Mouse (Mus musculus) frontal cortex, adult (tissue): ENCODE data around the gene Zc3h18.

Experiments used
- ATAC-seq: cut with Nextera tagmentation; 2 replicates; pipeline ENCODE4 v1.9.2; 2017; ENCODE audit warnings: mild to moderate bottlenecking, moderate library complexity, mixed read lengths; ENCODE audit not compliant: low TSS enrichment

The Zc3h18 gene

GRCm38 (mm10) chr8:122436146-122436545 is 59.7 kb downstream of the Zc3h18 start:
- ATAC-seq, result no peak

- no peak for ATAC-seq
These were observed 60.2 kb downstream of the Zc3h18 start for GRCm38 (mm10) chr8:122436586-122437125.

DNA sequence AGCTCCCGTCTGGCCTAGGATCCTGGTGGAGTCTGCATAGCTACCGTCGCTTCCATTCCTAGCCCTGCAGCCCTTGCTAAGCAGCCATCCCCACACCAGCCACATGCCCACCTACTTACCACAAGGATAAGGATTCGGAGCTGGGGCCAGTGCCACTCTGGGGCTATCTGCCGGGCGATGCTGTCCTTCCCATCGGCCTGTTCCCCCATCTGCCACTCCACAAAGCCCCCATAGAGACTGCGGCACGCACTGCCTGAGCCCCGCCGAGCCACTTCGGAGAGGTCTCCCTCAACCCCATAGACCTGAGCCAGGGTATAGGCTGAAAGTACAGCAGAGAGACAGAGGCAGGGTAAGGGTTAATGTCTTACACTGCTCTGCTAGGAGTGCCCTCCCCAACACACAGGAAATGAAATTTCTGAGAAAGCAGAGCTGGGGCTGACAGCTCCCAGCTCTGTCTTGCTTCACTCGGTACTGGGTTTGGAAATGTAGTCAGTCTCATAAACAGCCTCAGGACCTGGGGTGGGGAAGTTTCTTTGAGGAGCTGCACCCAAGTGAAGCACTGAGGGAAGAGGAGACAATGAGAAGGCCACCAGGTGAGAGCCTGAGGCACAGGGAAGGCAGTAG is 61.4 kb downstream of the Zc3h18 start:
- no peak for ATAC-seq

DNA sequence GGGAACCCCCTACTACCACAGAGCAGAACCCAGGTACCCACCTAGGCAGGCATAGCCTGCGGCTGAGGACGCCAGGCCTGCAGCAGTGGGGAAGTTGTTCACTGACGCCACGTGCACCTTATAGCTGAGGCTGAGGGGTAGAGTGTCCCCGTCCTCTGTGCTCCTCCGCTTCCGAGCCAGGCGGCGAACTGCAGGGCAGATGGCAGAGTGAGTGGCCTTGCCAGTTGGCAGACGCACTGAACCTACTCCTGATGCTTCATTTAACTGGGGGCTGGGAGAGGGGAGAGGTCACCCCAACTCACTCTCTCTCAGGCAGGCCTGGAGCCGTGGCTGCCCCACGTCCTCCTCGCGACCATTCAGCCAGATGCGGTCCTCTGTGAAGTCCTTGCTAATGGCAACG is 62.9 kb downstream of the Zc3h18 start:
- ATAC-seq, result no peak

DNA sequence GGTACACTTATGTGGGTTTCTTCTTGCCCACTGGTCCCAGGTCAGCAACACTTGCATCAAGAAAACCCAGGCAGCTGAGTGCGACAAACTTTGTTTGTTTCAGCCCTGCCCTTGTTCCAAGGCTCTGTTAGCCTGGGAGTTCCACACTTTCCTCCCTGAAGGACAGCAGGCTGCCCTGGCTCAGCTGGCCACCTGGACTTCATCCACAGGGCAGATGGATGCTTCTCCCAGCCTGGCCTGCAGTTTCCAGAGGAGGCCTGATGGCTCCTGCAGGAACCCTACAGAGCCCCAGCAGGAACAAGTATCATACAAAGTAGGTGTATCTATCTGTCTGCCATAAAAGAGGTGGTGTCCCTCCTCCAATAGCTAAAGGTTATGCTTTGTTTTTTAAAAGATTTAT is 64.9 kb downstream of the Zc3h18 start:
- ATAC-seq, result no peak

GRCm38 (mm10) chr8:122442356-122442755 is 65.9 kb downstream of the Zc3h18 start:
- no peak for ATAC-seq

GRCm38 (mm10) chr8:122442781-122443180 is 66.4 kb downstream of the Zc3h18 start:
- peak; percentile 3; the same call in 1 of the 2 replicates for ATAC-seq

DNA sequence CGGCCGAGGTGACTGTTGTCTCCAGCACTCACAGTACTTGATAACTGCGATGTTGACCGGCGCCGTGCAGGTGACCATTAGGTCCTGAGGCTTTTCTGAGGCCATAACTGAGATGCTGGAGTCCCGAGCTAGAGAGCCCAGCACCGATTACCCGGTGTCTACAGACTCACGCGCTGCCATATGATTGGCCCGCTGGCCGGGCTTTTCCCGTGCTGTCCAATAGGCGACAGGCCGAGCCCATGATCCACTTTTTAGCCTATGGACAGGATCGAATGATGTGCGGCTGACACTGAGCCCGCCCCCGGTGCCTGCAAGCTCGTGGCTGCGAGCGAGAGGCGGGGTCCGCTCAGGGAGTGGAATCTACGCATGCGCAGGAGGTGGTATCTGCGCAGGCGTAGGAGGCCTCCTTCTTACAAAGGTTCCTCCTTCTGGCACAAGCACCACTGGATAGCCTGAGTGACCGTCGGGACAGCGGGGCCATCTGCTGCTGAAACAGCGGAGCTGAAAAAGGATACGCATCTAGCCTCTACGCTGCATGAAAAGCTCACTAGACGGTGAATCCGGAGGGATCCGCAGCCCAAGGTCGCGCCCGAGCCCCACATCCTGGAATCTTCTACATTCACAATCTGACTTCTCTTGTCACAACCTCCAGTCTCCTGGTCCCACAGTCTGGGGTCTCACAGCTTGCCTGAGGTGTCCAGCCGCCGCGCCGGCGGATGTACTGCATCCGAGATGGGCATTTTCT is 67.0 kb downstream of the Zc3h18 start, which contains the start of gene Mvd:
Gene Mvd, minus strand, starts transcription at position 161 of the 745 bp plus-strand sequence.
- peak; percentile 94 for ATAC-seq

- peak; percentile 25 for ATAC-seq
These were observed 67.8 kb downstream of the Zc3h18 start for GRCm38 (mm10) chr8:122444058-122444748.

DNA sequence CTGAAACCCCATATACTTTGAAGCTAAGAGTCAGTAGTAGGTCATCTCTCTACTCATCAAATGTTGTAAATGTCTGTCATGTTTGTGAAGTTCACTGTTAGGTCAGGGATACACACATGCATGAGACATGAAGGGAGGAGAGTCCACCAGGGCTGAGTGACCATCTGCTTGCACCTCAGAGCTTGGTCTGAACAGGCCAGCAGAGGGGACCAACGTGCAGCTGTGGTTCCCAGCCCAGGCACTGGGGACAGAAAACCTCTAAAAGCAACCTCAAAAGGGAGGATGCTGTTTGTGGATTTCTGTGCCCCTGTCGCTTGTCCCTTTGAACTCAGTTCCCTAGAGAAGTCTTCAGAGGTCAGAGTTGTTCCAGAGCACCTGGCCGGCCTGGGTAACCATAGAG is 68.8 kb downstream of the Zc3h18 start:
- no peak for ATAC-seq

GRCm38 (mm10) chr8:122451161-122451703 is 74.8 kb downstream of the Zc3h18 start:
- peak; percentile 66; the same call in 1 of the 2 replicates for ATAC-seq

DNA sequence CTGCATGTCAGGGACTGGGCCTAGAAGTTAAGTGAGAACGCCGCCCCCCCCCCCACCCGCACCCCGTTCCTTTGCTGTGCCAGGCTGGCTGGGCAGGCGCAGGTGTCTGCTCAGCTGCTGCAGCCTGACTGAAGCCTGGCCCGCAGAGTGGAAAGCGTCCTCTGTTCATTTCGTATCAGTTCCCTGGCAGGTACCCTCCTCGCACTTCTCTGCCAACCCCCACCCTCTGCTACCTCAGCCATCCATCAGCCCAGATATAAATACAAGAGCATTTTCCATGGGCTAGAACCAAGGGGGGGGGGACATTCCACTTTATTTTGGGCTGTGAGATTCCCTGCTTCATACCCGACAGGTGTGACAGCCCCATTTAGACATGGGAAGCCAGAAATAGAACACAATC is 75.7 kb downstream of the Zc3h18 start:
- ATAC-seq, result no peak

DNA sequence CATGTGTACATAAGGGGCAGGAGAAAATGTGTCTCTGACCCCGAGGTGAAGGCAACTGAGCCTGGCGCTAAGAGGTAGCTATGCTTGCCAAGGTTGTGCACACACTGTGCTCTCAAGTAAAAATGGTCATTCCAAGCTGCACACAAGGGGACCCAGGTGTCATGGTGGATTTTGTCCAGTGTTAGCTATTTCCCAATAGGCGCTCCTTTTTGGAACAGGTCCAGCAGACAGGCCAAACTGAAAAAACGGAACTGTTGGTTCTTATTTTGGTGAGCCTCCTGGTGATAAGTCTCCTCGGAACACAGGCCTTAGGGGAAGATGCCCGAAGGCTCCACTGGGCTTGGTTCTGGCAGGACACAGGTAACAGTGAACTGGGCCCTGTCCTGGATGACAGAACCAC is 78.0 kb downstream of the Zc3h18 start:
- no peak for ATAC-seq

GRCm38 (mm10) chr8:122457171-122457570 is 80.8 kb downstream of the Zc3h18 start:
- ATAC-seq, result no peak

GRCm38 (mm10) chr8:122459218-122459900 is 83.0 kb downstream of the Zc3h18 start:
- no peak for ATAC-seq

GRCm38 (mm10) chr8:122459990-122460389 is 83.6 kb downstream of the Zc3h18 start:
- no peak for ATAC-seq

- ATAC-seq, result peak; percentile 7; the same call in 1 of the 2 replicates
These were observed 84.4 kb downstream of the Zc3h18 start, which contains the start of gene Snai3 for GRCm38 (mm10) chr8:122460524-122461472. TSS of gene Snai3 (minus strand) at chr8:122460733.

DNA sequence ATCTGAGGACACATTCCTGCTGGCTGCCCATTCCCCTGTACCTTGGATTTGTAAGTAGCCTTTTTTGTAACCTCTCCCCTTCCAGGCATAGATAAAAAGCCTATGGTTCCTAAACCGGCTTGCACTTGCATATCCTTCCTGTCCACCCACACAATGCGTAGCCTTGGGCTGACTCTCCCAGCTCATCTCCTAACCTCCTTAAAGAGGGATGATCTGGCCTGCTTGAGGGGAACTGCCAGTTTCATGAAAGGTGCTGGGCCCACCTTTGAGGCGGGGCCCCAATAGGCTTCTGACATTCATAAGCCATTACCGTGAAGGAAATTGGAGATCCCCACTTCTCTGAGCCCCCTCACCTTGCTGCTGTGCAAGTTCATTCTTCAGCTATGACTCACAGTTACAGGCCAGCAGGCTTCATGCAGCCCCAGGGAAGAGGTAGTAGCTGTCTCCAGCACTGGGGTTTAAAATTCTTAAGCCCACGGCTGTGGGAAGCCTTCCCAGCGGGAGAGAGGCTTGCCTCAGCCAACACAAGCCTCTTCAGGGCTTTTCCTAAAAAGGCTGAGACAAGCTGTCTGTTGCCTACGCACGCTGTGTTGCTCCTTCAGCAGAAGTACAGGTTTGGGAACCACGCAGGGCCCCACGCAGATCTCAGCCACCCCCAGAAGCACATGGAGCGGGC is 85.2 kb downstream of the Zc3h18 start:
- peak; percentile 84 for ATAC-seq

DNA sequence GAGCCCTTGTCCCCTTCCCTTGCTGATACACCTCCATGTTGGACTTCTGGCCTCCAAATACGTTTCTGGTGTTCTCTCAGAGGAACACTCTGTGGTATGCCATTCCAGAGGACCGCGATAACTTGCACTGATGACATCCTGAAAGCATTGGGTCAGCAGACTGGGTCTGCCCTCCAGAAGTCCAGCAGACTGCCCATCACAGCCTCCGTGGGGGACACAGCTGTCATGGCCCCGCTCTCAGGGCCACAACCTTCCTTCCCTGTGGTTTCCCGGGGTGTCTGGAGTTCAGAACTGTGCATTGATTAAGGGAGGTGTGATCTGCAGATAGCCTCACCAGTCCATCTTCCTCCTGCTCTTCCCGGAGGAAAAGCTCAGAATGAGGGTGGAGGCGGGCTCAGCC is 86.1 kb downstream of the Zc3h18 start:
- no peak for ATAC-seq
